Mouse (Mus musculus) liver, adult 2 months (tissue): ENCODE data around the gene Fndc7.

Source experiments
- CTCF ChIP-seq: fragments of 200-500 bp; IDR thresholded peaks from 2 replicates; pipeline ENCODE4 v1.5.1; 2011; ENCODE audit warnings: low read depth, low read length, control low read depth
- POLR2A ChIP-seq: fragments of 200-500 bp; IDR thresholded peaks from 2 replicates; pipeline ENCODE4 v1.6.1; 2011; ENCODE audit warnings: low read length, control low read depth; ENCODE audit not compliant: insufficient read depth; ENCODE audit errors: extremely low read depth

DNA sequence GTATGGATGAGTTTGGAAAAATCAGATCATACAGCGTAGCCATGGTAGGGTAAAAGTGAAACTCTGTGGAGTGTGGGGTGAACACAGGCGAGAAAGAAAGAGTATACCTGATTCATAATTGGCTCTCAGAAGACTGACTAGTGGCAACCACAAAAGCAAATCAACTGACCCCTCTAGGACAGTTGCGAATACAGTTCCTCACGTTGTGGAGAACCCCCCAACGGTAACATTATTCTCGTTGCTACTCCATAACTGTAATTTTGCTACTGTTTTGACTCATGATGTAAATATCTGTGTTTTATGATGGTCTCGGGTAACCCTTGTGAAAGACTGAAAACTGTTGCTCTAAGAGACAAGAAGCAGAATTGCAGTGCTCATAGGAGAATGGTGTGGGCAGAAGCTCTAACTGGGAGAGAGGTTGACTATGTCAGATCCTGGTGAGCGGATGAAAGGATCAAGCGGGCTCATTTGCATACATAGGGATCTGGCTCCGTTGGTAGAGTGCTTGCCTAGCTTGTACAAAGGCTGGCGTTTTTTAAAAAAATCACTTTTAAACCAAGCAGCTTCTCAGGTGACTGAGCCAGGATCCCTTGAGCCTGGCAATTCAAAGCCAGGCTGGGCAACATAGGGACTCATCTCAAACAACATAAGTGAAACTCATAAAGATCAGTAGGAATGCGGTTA, 2.7 kb downstream of the Fndc7 start:
- TF ChIP-seq POLR2A (no peak), CTCF (no peak)
